Mouse (Mus musculus): ENCODE results near the gene Nmrk1. TPM values are rescaled to one million over a fixed set of nuclear protein-coding genes. Genes with fewer than 3 reads are reported as not detected.

Nmrk1 gene
- polyA plus RNA-seq, 1 experiment = 10.2 TPM

DNA sequence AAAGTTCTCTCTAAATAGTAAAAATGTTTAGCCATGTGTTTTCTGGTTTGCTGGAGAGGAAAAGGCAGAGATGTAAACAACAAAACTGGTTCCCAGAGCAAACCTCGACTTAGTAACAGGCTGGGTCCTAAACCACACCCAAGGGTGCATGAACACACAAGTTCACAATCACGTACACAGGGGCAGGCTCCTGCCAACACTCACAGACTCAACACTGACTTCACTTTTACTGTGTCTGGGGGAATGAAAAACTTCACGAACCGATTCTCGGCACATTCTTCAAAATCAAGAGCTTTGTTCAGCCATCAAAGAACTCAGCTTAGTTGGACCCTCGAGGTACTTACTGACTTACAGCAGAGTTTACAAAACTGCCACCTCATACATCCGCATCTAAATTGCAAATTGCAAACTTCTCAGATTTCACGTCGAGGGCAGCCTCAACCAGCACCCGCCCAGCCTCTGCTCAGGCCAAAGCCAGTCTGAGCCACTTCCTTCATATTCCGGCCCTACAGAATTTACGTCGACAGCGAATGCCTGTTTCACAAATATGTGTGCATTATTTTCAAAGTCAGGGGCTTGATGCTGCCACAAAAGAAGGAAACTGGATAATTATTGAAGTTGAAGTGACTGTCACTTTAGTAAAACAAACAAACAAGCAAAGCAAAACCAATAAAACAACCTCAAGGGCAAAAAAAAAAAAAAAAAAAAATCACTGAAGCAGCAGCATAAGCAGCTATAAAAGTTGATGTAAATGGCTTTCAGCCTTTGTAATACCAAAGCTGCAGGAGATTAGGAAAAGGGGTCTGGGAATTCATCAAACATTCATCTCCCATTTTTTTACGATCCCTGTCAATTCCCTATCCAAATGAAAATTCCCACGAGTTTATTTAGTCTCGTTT, 1.3 kb upstream of the Nmrk1 start:
- TF ChIP-seq POLR2A (IDR thresholded peaks at IDR 0.05; ENCODE audit: extremely low read depth, insufficient read depth, low read length) (no peak), CTCF (IDR thresholded peaks at IDR 0.05; ENCODE audit: extremely low read depth, insufficient read depth, low read length) (no peak)
- H3K4me3 ChIP-seq (ENCODE audit: insufficient read depth, low read length) = peak overlapping the region; percentile 90
- peak overlapping the region; percentile 41; the same call in 1 of the 2 replicates for H3K27ac ChIP-seq (ENCODE audit: insufficient read depth, low read length)
- H3K4me1 ChIP-seq (ENCODE audit: control insufficient read depth, insufficient read depth, low read length) = peaks cover 1% of the 10 kb centered on the region; the same call in 1 of the 2 replicates

DNA sequence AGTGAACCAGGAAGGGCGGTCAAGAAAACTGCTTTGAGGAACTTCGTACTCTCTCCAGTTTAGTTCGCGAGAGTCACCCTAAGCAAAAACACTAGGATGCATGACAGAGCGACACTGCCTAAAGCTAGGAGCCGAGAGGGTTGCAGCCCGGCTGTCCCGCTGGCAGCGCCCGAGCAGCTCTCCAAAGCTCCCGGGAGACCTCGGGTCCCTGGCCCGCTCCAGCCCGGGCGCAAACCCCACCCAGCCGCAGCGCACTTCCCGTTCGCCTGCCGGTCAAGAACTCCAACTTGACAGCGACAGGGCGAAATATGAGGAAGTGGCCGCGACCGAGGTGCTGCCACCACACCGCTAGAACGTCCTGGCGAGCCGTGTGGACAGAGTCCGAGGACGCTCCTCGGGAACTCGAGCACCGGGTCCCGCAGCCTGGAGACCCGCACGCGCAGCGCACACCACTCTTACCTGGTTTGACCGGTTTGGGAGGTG, 548 bp upstream of the Nmrk1 start:
- H3K27ac ChIP-seq (ENCODE audit: insufficient read depth, low read length) = peak overlapping the region; percentile 73
- H3K4me1 ChIP-seq (ENCODE audit: control insufficient read depth, insufficient read depth, low read length) = peaks cover 1% of the 10 kb centered on the region; the same call in 1 of the 2 replicates
- peak overlapping the region; percentile 90 for H3K4me3 ChIP-seq (ENCODE audit: insufficient read depth, low read length)
- TF ChIP-seq CTCF (IDR thresholded peaks at IDR 0.05; ENCODE audit: extremely low read depth, insufficient read depth, low read length) = no peak
- TF ChIP-seq POLR2A (IDR thresholded peaks at IDR 0.05; ENCODE audit: extremely low read depth, insufficient read depth, low read length) = no peak

- Histone ChIP-seq H3K27ac (ENCODE audit: insufficient read depth, low read length) (no peak overlapping the region), H3K4me1 (ENCODE audit: control insufficient read depth, insufficient read depth, low read length) (peaks cover 1% of the 10 kb centered on the region; the same call in 1 of the 2 replicates), H3K4me3 (ENCODE audit: insufficient read depth, low read length) (peak overlapping the region; percentile 90)
- TF ChIP-seq CTCF (IDR thresholded peaks at IDR 0.05; ENCODE audit: extremely low read depth, insufficient read depth, low read length) (no peak), POLR2A (IDR thresholded peaks at IDR 0.05; ENCODE audit: extremely low read depth, insufficient read depth, low read length) (no peak)
Measured at GRCm38 (mm10) chr19:18632231-18633185, 758 bp downstream of the Nmrk1 start.

- H3K4me3 ChIP-seq (ENCODE audit: insufficient read depth, low read length) = no peak overlapping the region
- TF ChIP-seq CTCF (IDR thresholded peaks at IDR 0.05; ENCODE audit: extremely low read depth, insufficient read depth, low read length) (no peak), POLR2A (IDR thresholded peaks at IDR 0.05; ENCODE audit: extremely low read depth, insufficient read depth, low read length) (no peak)
- no peaks in the 10 kb centered on the region for H3K4me1 ChIP-seq (ENCODE audit: control insufficient read depth, insufficient read depth, low read length)
Measured at GRCm38 (mm10) chr19:18637954-18638353, 6.2 kb downstream of the Nmrk1 start.

GRCm38 (mm10) chr19:18638949-18639348, 7.2 kb downstream of the Nmrk1 start:
- no peak overlapping the region for H3K27ac ChIP-seq (ENCODE audit: insufficient read depth, low read length)
- TF ChIP-seq POLR2A (IDR thresholded peaks at IDR 0.05; ENCODE audit: extremely low read depth, insufficient read depth, low read length) (no peak), CTCF (IDR thresholded peaks at IDR 0.05; ENCODE audit: extremely low read depth, insufficient read depth, low read length) (no peak)
- H3K4me1 ChIP-seq (ENCODE audit: control insufficient read depth, insufficient read depth, low read length) = no peaks in the 10 kb centered on the region
- no peak overlapping the region for H3K4me3 ChIP-seq (ENCODE audit: insufficient read depth, low read length)

More at GRCm38 (mm10) chr19:18637954-18638353, 6.2 kb downstream of the Nmrk1 start:
- H3K27ac ChIP-seq (ENCODE audit: insufficient read depth, low read length) = no peak overlapping the region

- Histone ChIP-seq H3K4me1 (ENCODE audit: control insufficient read depth, insufficient read depth, low read length) (no peaks in the 10 kb centered on the region), H3K4me3 (ENCODE audit: insufficient read depth, low read length) (no peak overlapping the region), H3K27ac (ENCODE audit: insufficient read depth, low read length) (no peak overlapping the region)
- TF ChIP-seq CTCF (IDR thresholded peaks at IDR 0.05; ENCODE audit: extremely low read depth, insufficient read depth, low read length) (peak; percentile 31; the same call in 1 of the 2 replicates), POLR2A (IDR thresholded peaks at IDR 0.05; ENCODE audit: extremely low read depth, insufficient read depth, low read length) (no peak)
Measured at GRCm38 (mm10) chr19:18639552-18639951, 7.8 kb downstream of the Nmrk1 start.

DNA sequence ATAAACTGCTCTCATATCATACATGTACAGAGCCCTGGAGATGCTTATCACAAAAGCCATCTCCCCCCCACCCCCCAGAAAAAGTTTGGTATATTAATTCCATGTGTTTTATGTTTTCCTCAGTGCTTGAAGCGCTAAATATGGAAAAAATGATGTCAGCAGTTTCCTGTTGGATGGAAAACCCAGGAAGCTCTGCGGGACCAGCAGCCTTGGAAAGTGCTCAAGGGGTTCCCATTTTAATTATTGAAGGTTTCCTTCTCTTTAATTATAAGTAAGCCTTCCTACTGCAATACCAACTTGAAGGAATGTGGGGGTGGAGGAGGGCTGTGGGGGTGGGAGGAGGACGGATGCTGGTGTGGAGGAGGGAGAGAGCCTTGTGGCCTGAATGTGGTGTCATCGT, 9.3 kb downstream of the Nmrk1 start:
- no peak overlapping the region for H3K4me3 ChIP-seq (ENCODE audit: insufficient read depth, low read length)
- no peak overlapping the region for H3K27ac ChIP-seq (ENCODE audit: insufficient read depth, low read length)
- no peaks in the 10 kb centered on the region for H3K4me1 ChIP-seq (ENCODE audit: control insufficient read depth, insufficient read depth, low read length)
- TF ChIP-seq POLR2A (IDR thresholded peaks at IDR 0.05; ENCODE audit: extremely low read depth, insufficient read depth, low read length) (no peak), CTCF (IDR thresholded peaks at IDR 0.05; ENCODE audit: extremely low read depth, insufficient read depth, low read length) (no peak)

GRCm38 (mm10) chr19:18643411-18643810, 11.7 kb downstream of the Nmrk1 start:
- Histone ChIP-seq H3K4me3 (ENCODE audit: insufficient read depth, low read length) (no peak overlapping the region), H3K4me1 (ENCODE audit: control insufficient read depth, insufficient read depth, low read length) (no peaks in the 10 kb centered on the region), H3K27ac (ENCODE audit: insufficient read depth, low read length) (no peak overlapping the region)
- TF ChIP-seq CTCF (IDR thresholded peaks at IDR 0.05; ENCODE audit: extremely low read depth, insufficient read depth, low read length) (no peak), POLR2A (IDR thresholded peaks at IDR 0.05; ENCODE audit: extremely low read depth, insufficient read depth, low read length) (no peak)

DNA sequence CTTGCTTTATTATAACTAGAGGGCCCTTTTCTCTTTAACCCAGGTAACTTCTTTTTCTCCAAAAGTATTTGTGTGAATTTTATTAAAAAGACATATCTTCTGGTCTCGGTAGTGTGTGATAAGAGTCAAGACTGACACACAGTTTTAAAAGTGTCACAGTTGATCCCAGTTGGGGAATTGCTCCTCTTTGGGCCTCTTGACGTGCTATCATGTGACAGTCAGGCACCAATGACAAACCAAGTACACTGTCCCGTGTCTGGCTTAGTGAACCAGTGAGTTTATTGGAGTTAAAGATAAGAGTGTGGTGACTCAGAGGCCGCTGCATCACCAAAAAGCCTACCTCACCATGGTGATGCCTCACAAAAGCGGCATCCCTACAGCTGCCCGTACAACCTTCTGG, 12.3 kb downstream of the Nmrk1 start:
- no peak overlapping the region for H3K27ac ChIP-seq (ENCODE audit: insufficient read depth, low read length)
- H3K4me3 ChIP-seq (ENCODE audit: insufficient read depth, low read length) = no peak overlapping the region
- TF ChIP-seq CTCF (IDR thresholded peaks at IDR 0.05; ENCODE audit: extremely low read depth, insufficient read depth, low read length) (no peak), POLR2A (IDR thresholded peaks at IDR 0.05; ENCODE audit: extremely low read depth, insufficient read depth, low read length) (no peak)
- H3K4me1 ChIP-seq (ENCODE audit: control insufficient read depth, insufficient read depth, low read length) = no peaks in the 10 kb centered on the region
